Comparison of ENCODE assay signal across 16 mouse cellular contexts in the genomic region with DNA sequence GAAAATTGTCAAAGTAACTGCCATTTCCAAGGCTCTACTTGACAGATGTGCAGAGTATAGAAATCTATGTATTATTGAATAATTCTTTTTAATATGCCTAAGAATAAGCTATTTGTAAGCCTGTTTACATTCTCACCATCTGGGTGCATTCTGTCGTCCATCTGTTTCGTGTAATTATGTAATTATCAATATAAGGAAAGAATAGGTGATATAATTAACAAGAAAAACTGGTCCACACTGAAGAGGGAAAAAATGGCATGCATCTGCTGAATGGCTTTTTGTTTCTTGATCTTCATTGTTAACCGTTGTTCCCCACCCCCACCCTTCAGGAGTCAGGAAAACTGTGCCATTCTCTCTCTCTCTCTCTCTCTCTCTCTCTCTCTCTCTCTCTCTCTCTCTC.
DNase-seq lines count a peak whose midpoint lies in the region; ATAC-seq lines count a peak whose summit lies in the region.
"Had no signal": no experiment of that assay in that cellular context is flagged by ENCODE, and none has a peak within 500 bp of the region (broad histone marks: within the 10 kb centered on the region; RNA-seq: fewer than 3 reads in every experiment).

No protein-coding gene starts in this region.

- H3K9ac ChIP-seq in forebrain, embryonic 13.5 days = no peak overlapping the region
- H3K9ac ChIP-seq in hindbrain, embryonic 11.5 days (ENCODE audit: low read depth, low read length) = no peak overlapping the region
- H3K9ac ChIP-seq: embryonic facial prominence, embryonic 12.5 days; forebrain, embryonic 15.5 days; heart, embryonic 13.5 days; hindbrain, embryonic 13.5 days had no signal

- no peak overlapping the region for H3K4me3 ChIP-seq in forebrain, embryonic 10.5 days
- no peak overlapping the region for H3K4me3 ChIP-seq in forebrain, embryonic 13.5 days
- H3K4me3 ChIP-seq in hindbrain, embryonic 10.5 days = no peak overlapping the region
- no peak overlapping the region for H3K4me3 ChIP-seq in hindbrain, embryonic 11.5 days (ENCODE audit: low read depth, low read length)
- H3K4me3 ChIP-seq: embryonic facial prominence, embryonic 12.5 days; forebrain, embryonic 15.5 days; heart, embryonic 13.5 days; hindbrain, embryonic 13.5 days had no signal

- ATAC-seq in forebrain, embryonic 13.5 days = no peak
- ATAC-seq in hindbrain, embryonic 11.5 days (ENCODE audit: low FRiP score) = no peak
- ATAC-seq: forebrain, embryonic 15.5 days; hindbrain, postnatal 0 days had no signal

- H3K9me3 ChIP-seq in forebrain, embryonic 10.5 days = no peaks in the 10 kb centered on the region
- H3K9me3 ChIP-seq in forebrain, embryonic 13.5 days (replicated peaks) = no peaks in the 10 kb centered on the region
- H3K9me3 ChIP-seq in hindbrain, embryonic 10.5 days = no peaks in the 10 kb centered on the region
- H3K9me3 ChIP-seq in hindbrain, embryonic 11.5 days (ENCODE audit: control insufficient read depth, low read length) = no peaks in the 10 kb centered on the region
- H3K9me3 ChIP-seq: embryonic facial prominence, embryonic 12.5 days; forebrain, embryonic 15.5 days; heart, embryonic 13.5 days; hindbrain, embryonic 13.5 days had no signal

- H3K27ac ChIP-seq in forebrain, embryonic 10.5 days = peak overlapping the region; percentile 72; the same call in 1 of the 2 replicates
- H3K27ac ChIP-seq in forebrain, embryonic 13.5 days = no peak overlapping the region
- H3K27ac ChIP-seq in hindbrain, embryonic 10.5 days = peak overlapping the region; percentile 82
- no peak overlapping the region for H3K27ac ChIP-seq in hindbrain, embryonic 11.5 days (ENCODE audit: low read depth, low read length)
- H3K27ac ChIP-seq: embryonic facial prominence, embryonic 12.5 days; heart, embryonic 13.5 days; hindbrain, embryonic 13.5 days; hindbrain, postnatal 0 days had no signal

- peaks cover 59% of the 10 kb centered on the region for H3K4me1 ChIP-seq in forebrain, embryonic 10.5 days
- peaks cover 55% of the 10 kb centered on the region for H3K4me1 ChIP-seq in forebrain, embryonic 13.5 days
- H3K4me1 ChIP-seq in hindbrain, embryonic 10.5 days (replicated peaks) = peaks cover 61% of the 10 kb centered on the region
- peaks cover 13% of the 10 kb centered on the region for H3K4me1 ChIP-seq in hindbrain, embryonic 11.5 days (replicated peaks; ENCODE audit: control insufficient read depth, insufficient read depth, low read length)

- H3K36me3 ChIP-seq in forebrain, embryonic 10.5 days (replicated peaks) = no peaks in the 10 kb centered on the region
- H3K36me3 ChIP-seq in forebrain, embryonic 13.5 days (ENCODE audit: poor library complexity, severe bottlenecking) = no peaks in the 10 kb centered on the region
- H3K36me3 ChIP-seq in hindbrain, embryonic 10.5 days = no peaks in the 10 kb centered on the region
- H3K36me3 ChIP-seq in hindbrain, embryonic 11.5 days (ENCODE audit: control insufficient read depth, insufficient read depth, low read length) = no peaks in the 10 kb centered on the region
- H3K36me3 ChIP-seq: embryonic facial prominence, embryonic 12.5 days; forebrain, embryonic 15.5 days; heart, embryonic 13.5 days; hindbrain, embryonic 13.5 days had no signal

- no peak for DNase-seq in forebrain, embryonic 10.5 days (ENCODE audit: extremely low spot score, low spot score)
- no peak for DNase-seq in hindbrain, embryonic 10.5 days (ENCODE audit: low spot score)
- DNase-seq in hindbrain, embryonic 11.5 days (ENCODE audit: low spot score) = no peak
- peak; percentile 30 for DNase-seq in brain, adult 2 months (ENCODE audit: low read depth, low spot score)
- DNase-seq in retina, postnatal 1 day = peak; percentile 68
- no peak for DNase-seq in adrenal gland, postnatal 10 days
- DNase-seq: adrenal gland, postnatal 14 days; cerebellum, adult 2 months; gastrocnemius, postnatal 14 days; heart, postnatal 36 days had no signal

- H3K27me3 ChIP-seq in forebrain, embryonic 10.5 days (ENCODE audit: poor library complexity, severe bottlenecking) = peaks cover 12% of the 10 kb centered on the region; the same call in 1 of the 2 replicates
- 0 out of 2 replicates have a peak, but pooled peaks cover 2% of the 10 kb centered on the region for H3K27me3 ChIP-seq in forebrain, embryonic 13.5 days
- no peaks in the 10 kb centered on the region; the same call in 1 of the 2 replicates for H3K27me3 ChIP-seq in hindbrain, embryonic 10.5 days (ENCODE audit: insufficient read depth, poor library complexity, severe bottlenecking)
- no peaks in the 10 kb centered on the region for H3K27me3 ChIP-seq in hindbrain, embryonic 11.5 days (ENCODE audit: control insufficient read depth, insufficient read depth, low read length)
- H3K27me3 ChIP-seq: embryonic facial prominence, embryonic 12.5 days; forebrain, embryonic 15.5 days; heart, embryonic 13.5 days had no signal

- H3K4me2 ChIP-seq in forebrain, embryonic 13.5 days = no peak overlapping the region
- H3K4me2 ChIP-seq in hindbrain, embryonic 11.5 days (replicated peaks; ENCODE audit: low read depth, low read length) = no peak overlapping the region
- H3K4me2 ChIP-seq: embryonic facial prominence, embryonic 12.5 days; forebrain, embryonic 15.5 days; heart, embryonic 13.5 days; hindbrain, embryonic 13.5 days had no signal

- 48% methylated on average over 3 of the region's 3 CpGs for WGBS in forebrain, embryonic 10.5 days
- WGBS in forebrain, embryonic 13.5 days = 22% methylated on average over 3 of the region's 3 CpGs
- WGBS in hindbrain, embryonic 10.5 days = 48% methylated on average over 3 of the region's 3 CpGs
- WGBS in hindbrain, embryonic 11.5 days = 49% methylated on average over 3 of the region's 3 CpGs

Comparison
In these comparisons a context has a peak if more than half of its experiments do, and no peak if none do; other contexts are left out.
1. H3K27ac ChIP-seq: peak in forebrain, embryonic 10.5 days (single experiment) and hindbrain, embryonic 10.5 days (single experiment); none in forebrain, embryonic 13.5 days (single experiment) and hindbrain, embryonic 11.5 days (single experiment).
2. DNase-seq: peak in brain, adult 2 months (single experiment) and retina, postnatal 1 day (single experiment); none in forebrain, embryonic 10.5 days (single experiment), hindbrain, embryonic 10.5 days (single experiment), hindbrain, embryonic 11.5 days (single experiment) and adrenal gland, postnatal 10 days (single experiment).